Mouse (Mus musculus) left cerebral cortex, adult 18-20 months (tissue): ENCODE measurements around the gene Zfp3. TPM values are rescaled to one million over a fixed set of nuclear protein-coding genes. Genes with fewer than 3 reads are reported as not detected.

ENCODE experiments used
- DNase-seq, 2 experiments: peaks; one replicate each; pipeline ENCODE4 v3.0.0; 2021 to 2022; ENCODE audit warnings: low spot score in 2 of 2, mixed read lengths in 1 of 2
- long read RNA-seq, 2 experiments: library from polyadenylated mRNA; stranded (forward); transcript quantifications; one replicate each; pipeline ENCODE4 v2.0.0; 2021
- total RNA-seq, 2 experiments: library from RNA; stranded (reverse); gene quantifications; 2 replicates each; pipeline ENCODE4 v1.2.3; 2021

Zfp3 gene
- 10 to 100 TPM; 17.2 to 17.9 TPM for total RNA-seq
- long read RNA-seq, experiment 1, transcript Zfp3-201 (2 exons, 2,061 nt) = major isoform, 13 of 17 reads
- long read RNA-seq, experiment 1, partial matches to known transcripts = 0 of 17 reads
- long read RNA-seq, experiment 1, other reads (novel, unspliced or antisense) = 4 of 17 reads
- long read RNA-seq, experiment 2, transcript Zfp3-201 (2 exons, 2,061 nt) = major isoform, 8 of 9 reads
- long read RNA-seq, experiment 2, partial matches to known transcripts = 1 of 9 reads
- long read RNA-seq, experiment 2, other reads (novel, unspliced or antisense) = 0 of 9 reads

GRCm38 (mm10) chr11:70763936-70764808, at the start of gene Zfp3:
Gene Zfp3 (plus strand): TSS chr11:70764209.
- DNase-seq = peak; percentile 77 to 89

GRCm38 (mm10) chr11:70715832-70716231, 48.2 kb upstream of the Zfp3 start:
- no peak for DNase-seq

GRCm38 (mm10) chr11:70718481-70718880, 45.5 kb upstream of the Zfp3 start:
- no peak for DNase-seq

GRCm38 (mm10) chr11:70720567-70720966, 43.4 kb upstream of the Zfp3 start:
- no peak for DNase-seq

GRCm38 (mm10) chr11:70721072-70721471, 42.9 kb upstream of the Zfp3 start:
- DNase-seq = no peak

GRCm38 (mm10) chr11:70724706-70725105, 39.3 kb upstream of the Zfp3 start:
- DNase-seq = no peak

GRCm38 (mm10) chr11:70726585-70726984, 37.4 kb upstream of the Zfp3 start:
- DNase-seq = no peak

GRCm38 (mm10) chr11:70727385-70727784, 36.6 kb upstream of the Zfp3 start:
- DNase-seq = no peak

GRCm38 (mm10) chr11:70730427-70731038, 33.5 kb upstream of the Zfp3 start:
- no peak for DNase-seq

GRCm38 (mm10) chr11:70731178-70731577, 32.8 kb upstream of the Zfp3 start:
- DNase-seq = peak; percentile 19 to 55

- DNase-seq = no peak
These were observed 30.8 kb upstream of the Zfp3 start for GRCm38 (mm10) chr11:70733256-70733655.

- no peak for DNase-seq
These were observed 26.3 kb upstream of the Zfp3 start for GRCm38 (mm10) chr11:70737749-70738148.

- no peak for DNase-seq
These were observed 22.4 kb upstream of the Zfp3 start for GRCm38 (mm10) chr11:70741603-70742002.

GRCm38 (mm10) chr11:70742117-70742516, 21.9 kb upstream of the Zfp3 start:
- no peak for DNase-seq

GRCm38 (mm10) chr11:70742581-70743459, 21.2 kb upstream of the Zfp3 start:
- DNase-seq = no peak

- no peak for DNase-seq
These were observed 18.4 kb upstream of the Zfp3 start for GRCm38 (mm10) chr11:70745636-70746035.

- no peak for DNase-seq
These were observed 16.0 kb upstream of the Zfp3 start for GRCm38 (mm10) chr11:70747876-70748545.

GRCm38 (mm10) chr11:70752337-70753017, 11.5 kb upstream of the Zfp3 start:
- DNase-seq = no peak

- DNase-seq = no peak
These were observed 10.9 kb upstream of the Zfp3 start for GRCm38 (mm10) chr11:70753146-70753545.

- DNase-seq = no peak
These were observed 9.5 kb upstream of the Zfp3 start for GRCm38 (mm10) chr11:70754476-70754875.
